Mouse (Mus musculus): ENCODE measurements at regions not wholly inside any gene's neighbourhood (a gene's known extent, or its start where the extent isn't known, plus 50 kb on each side); places are given as distances from the start of the nearest gene placed in this dataset.

GRCm38 (mm10) chr2:55208620-55209019, 227.2 kb upstream of the Kcnj3 start:
- in situ Hi-C loops (cut with MboI; ENCODE audit: low pct_ligation_motif_present, low pct_unique_long_range_greater_than_20kb, low sequenced_read_pairs) = no loop called here
- Histone ChIP-seq H3K79me2 (replicated peaks; ENCODE audit: control insufficient read depth, extremely low read depth, insufficient read depth, poor library complexity, severe bottlenecking) (no peaks in the 10 kb centered on the region), H3K4me1 (ENCODE audit: control insufficient read depth in 1 of 2, insufficient read depth in 2 of 2) (no peaks in the 10 kb centered on the region), H3K4me2 (ENCODE audit: insufficient read depth, low read depth, poor library complexity, severe bottlenecking) (no peak overlapping the region), H3K27ac (ENCODE audit: insufficient read depth, low read depth) (no peak overlapping the region), H3K9me3 (replicated peaks; ENCODE audit: low read length) (peaks cover 4% of the 10 kb centered on the region), H3K27me3 (replicated peaks) (no peaks in the 10 kb centered on the region), H3K36me3 (replicated peaks in 1 of 2; ENCODE audit: control insufficient read depth in 1 of 2, insufficient read depth in 1 of 2, low read length in 1 of 2) (no peaks in the 10 kb centered on the region), H3K4me3 (replicated peaks in 1 of 3; ENCODE audit: low read depth in 2 of 3, low read length in 2 of 3, poor library complexity in 1 of 3) (no peak overlapping the region), H3K9ac (ENCODE audit: insufficient read depth, low read depth) (no peak overlapping the region)
- dilution Hi-C loops (cut with MboI; ENCODE audit: extremely low pct_ligation_motif_present, extremely low pct_unique_long_range_greater_than_20kb, low sequenced_read_pairs) = no loop called here
- no peak for TF ChIP-seq ZC3H11A (IDR thresholded peaks at IDR 0.05; ENCODE audit: low read depth, low read length)
- TF ChIP-seq SIN3A (IDR thresholded peaks at IDR 0.05; ENCODE audit: low read length) = no peak
- TF ChIP-seq NELFE (IDR thresholded peaks at IDR 0.05; ENCODE audit: low read depth, low read length) = no peak
- no peak for DNase-seq (ENCODE audit: extremely low read depth)

DNA sequence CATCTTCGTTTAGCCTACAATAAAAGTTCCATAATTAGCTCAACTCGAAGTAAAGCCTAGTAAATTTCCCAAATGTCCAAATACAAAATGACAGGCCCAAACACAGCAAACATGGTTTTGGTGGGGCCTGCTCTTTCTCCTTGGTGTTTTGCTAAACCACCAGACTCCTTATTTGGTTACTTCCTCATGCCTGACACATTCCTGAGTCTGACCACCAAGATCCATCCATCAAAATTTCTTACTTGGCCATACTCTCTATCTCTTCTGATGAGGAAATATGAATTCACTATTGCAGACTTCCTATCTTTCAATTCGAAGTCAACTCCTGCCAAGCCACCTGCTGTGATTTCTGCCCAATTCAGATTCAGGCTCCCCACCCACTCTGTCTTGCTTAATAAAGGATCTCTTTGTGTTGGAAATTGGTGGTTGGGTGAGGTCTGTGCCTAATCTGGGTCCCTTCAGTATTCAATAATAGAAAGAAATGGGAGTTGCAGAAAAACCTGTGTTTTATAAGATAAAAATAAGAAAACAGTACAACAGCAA, 225.9 kb upstream of the Kcnj3 start:
- H3K4me3 ChIP-seq (replicated peaks in 1 of 3; ENCODE audit: low read depth in 2 of 3, low read length in 2 of 3, poor library complexity in 1 of 3) = no peak overlapping the region
- H3K27me3 ChIP-seq (replicated peaks) = no peaks in the 10 kb centered on the region
- no peak overlapping the region for H3K4me2 ChIP-seq (ENCODE audit: insufficient read depth, low read depth, poor library complexity, severe bottlenecking)
- H3K27ac ChIP-seq (ENCODE audit: insufficient read depth, low read depth) = no peak overlapping the region
- no peaks in the 10 kb centered on the region for H3K36me3 ChIP-seq (replicated peaks in 1 of 2; ENCODE audit: control insufficient read depth in 1 of 2, insufficient read depth in 1 of 2, low read length in 1 of 2)
- H3K9me3 ChIP-seq (replicated peaks; ENCODE audit: low read length) = peaks cover 4% of the 10 kb centered on the region
- H3K4me1 ChIP-seq (ENCODE audit: control insufficient read depth in 1 of 2, insufficient read depth in 2 of 2) = no peaks in the 10 kb centered on the region
- in situ Hi-C loops (cut with MboI; ENCODE audit: low pct_ligation_motif_present, low pct_unique_long_range_greater_than_20kb, low sequenced_read_pairs) (no loop called here), dilution Hi-C loops (cut with MboI; ENCODE audit: extremely low pct_ligation_motif_present, extremely low pct_unique_long_range_greater_than_20kb, low sequenced_read_pairs) (no loop called here)
- no peak for DNase-seq (ENCODE audit: extremely low read depth)
- no peak for TF ChIP-seq PAX5 (IDR thresholded peaks at IDR 0.05; ENCODE audit: low read length)
- H3K79me2 ChIP-seq (replicated peaks; ENCODE audit: control insufficient read depth, extremely low read depth, insufficient read depth, poor library complexity, severe bottlenecking) = no peaks in the 10 kb centered on the region
- no peak overlapping the region for H3K9ac ChIP-seq (ENCODE audit: insufficient read depth, low read depth)

- DNase-seq (ENCODE audit: extremely low read depth) = no peak
- Histone ChIP-seq H3K36me3 (replicated peaks in 1 of 2; ENCODE audit: control insufficient read depth in 1 of 2, insufficient read depth in 1 of 2, low read length in 1 of 2) (no peaks in the 10 kb centered on the region), H3K9ac (ENCODE audit: insufficient read depth, low read depth) (no peak overlapping the region), H3K4me3 (replicated peaks in 1 of 3; ENCODE audit: low read depth in 2 of 3, low read length in 2 of 3, poor library complexity in 1 of 3) (no peak overlapping the region), H3K4me1 (ENCODE audit: control insufficient read depth in 1 of 2, insufficient read depth in 2 of 2) (no peaks in the 10 kb centered on the region), H3K79me2 (replicated peaks; ENCODE audit: control insufficient read depth, extremely low read depth, insufficient read depth, poor library complexity, severe bottlenecking) (no peaks in the 10 kb centered on the region), H3K27me3 (replicated peaks) (no peaks in the 10 kb centered on the region), H3K4me2 (ENCODE audit: insufficient read depth, low read depth, poor library complexity, severe bottlenecking) (no peak overlapping the region), H3K27ac (ENCODE audit: insufficient read depth, low read depth) (no peak overlapping the region), H3K9me3 (replicated peaks; ENCODE audit: low read length) (peaks cover 4% of the 10 kb centered on the region)
- dilution Hi-C loops (cut with MboI; ENCODE audit: extremely low pct_ligation_motif_present, extremely low pct_unique_long_range_greater_than_20kb, low sequenced_read_pairs) (no loop called here), in situ Hi-C loops (cut with MboI; ENCODE audit: low pct_ligation_motif_present, low pct_unique_long_range_greater_than_20kb, low sequenced_read_pairs) (no loop called here)
- TF ChIP-seq USF1 (IDR thresholded peaks at IDR 0.05; ENCODE audit: low read depth, low read length) = no peak
- TF ChIP-seq EP300 (IDR thresholded peaks at IDR 0.05; ENCODE audit: low read length) = no peak
- no peak for TF ChIP-seq ZNF384 (IDR thresholded peaks at IDR 0.05; ENCODE audit: low read depth, low read length)
- no peak for TF ChIP-seq HCFC1 (IDR thresholded peaks at IDR 0.05; ENCODE audit: low read depth, low read length)
- TF ChIP-seq MYC (IDR thresholded peaks at IDR 0.05; ENCODE audit: low read depth, low read length) = no peak
- TF ChIP-seq MEF2A (IDR thresholded peaks at IDR 0.05; ENCODE audit: borderline replicate concordance, low read depth, low read length) = no peak
- no peak for TF ChIP-seq ELF1 (IDR thresholded peaks at IDR 0.05; ENCODE audit: low read depth, low read length)
- TF ChIP-seq MXI1 (IDR thresholded peaks at IDR 0.05; ENCODE audit: low read depth, low read length) = no peak
Observed at GRCm38 (mm10) chr2:55211281-55211680, 224.5 kb upstream of the Kcnj3 start.

All from CH12.LX (cell line).